Mouse (Mus musculus): Measurements from ENCODE around the gene Aloxe3. TPM values are rescaled to one million over a fixed set of nuclear protein-coding genes. Genes with fewer than 3 reads are reported as not detected.

Aloxe3 gene
- polyA plus RNA-seq, 1 experiment from 2014 or later: 0.39 TPM

DNA sequence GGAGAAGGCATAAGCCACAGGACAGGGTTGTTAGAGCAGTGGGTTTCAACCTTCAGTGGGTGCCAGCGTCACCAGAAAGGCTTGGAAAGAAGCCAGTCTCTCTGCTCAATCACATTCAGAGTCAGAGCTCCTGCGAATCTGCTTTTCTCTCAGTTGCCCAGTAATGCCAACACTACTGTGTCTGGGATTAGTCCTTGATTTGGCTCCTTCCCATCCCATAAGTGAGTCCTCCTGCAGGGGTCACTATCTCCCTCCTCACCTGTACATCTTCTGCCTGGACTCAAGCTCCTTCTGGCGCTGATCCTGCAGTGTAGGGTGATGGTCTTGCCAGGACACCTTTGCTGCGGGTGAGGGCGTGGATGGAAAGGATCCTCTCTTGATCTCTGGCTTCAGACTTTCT, 71.1 kb downstream of the Aloxe3 start:
- Histone ChIP-seq H3K4me2 (ENCODE audit: low read depth, low read length) (no peak overlapping the region), H3K4me3 (ENCODE audit: low read depth, low read length) (no peak overlapping the region), H3K27ac (ENCODE audit: low read length) (no peak overlapping the region), H3K27me3 (ENCODE audit: control insufficient read depth, insufficient read depth, low read depth, low read length) (peaks cover 21% of the 10 kb centered on the region), H3K36me3 (ENCODE audit: control insufficient read depth, insufficient read depth) (no peaks in the 10 kb centered on the region), H3K9ac (ENCODE audit: low read depth, low read length) (no peak overlapping the region), H3K9me3 (replicated peaks; ENCODE audit: control insufficient read depth, low read length) (no peaks in the 10 kb centered on the region), H3K4me1 (ENCODE audit: control insufficient read depth, low read depth, low read length) (no peaks in the 10 kb centered on the region)
- 10% methylated on average over 5 of the region's 5 CpGs for WGBS (ENCODE audit: insufficient replicate concordance)
- ATAC-seq (ENCODE audit: low read depth): no peak

DNA sequence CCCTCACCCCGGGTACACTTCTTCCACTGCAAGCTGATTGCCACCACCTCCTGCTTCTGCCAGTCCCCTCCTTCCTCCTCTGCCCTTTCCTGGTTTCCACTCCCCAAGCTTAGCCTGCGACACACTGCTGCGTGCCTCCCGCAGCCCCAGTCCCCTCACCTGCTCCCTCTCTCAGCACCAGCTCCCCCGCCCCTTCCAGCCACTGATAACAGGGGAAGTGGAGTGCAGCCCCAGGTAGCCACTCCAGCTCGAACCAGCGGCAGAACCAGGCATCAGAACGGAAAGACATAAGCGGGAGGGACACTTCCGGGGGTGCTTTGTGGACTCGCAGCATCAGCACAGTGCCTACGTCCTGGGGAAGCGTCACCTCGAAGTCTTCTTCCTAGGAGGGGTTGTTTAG, 71.5 kb downstream of the Aloxe3 start:
- no peak overlapping the region for H3K9ac ChIP-seq (ENCODE audit: low read depth, low read length)
- no peak overlapping the region for H3K4me2 ChIP-seq (ENCODE audit: low read depth, low read length)
- no peaks in the 10 kb centered on the region for H3K4me1 ChIP-seq (ENCODE audit: control insufficient read depth, low read depth, low read length)
- ATAC-seq (ENCODE audit: low read depth): no peak
- no peak overlapping the region for H3K4me3 ChIP-seq (ENCODE audit: low read depth, low read length)
- peaks cover 21% of the 10 kb centered on the region for H3K27me3 ChIP-seq (ENCODE audit: control insufficient read depth, insufficient read depth, low read depth, low read length)
- H3K9me3 ChIP-seq (replicated peaks; ENCODE audit: control insufficient read depth, low read length): no peaks in the 10 kb centered on the region
- H3K27ac ChIP-seq (ENCODE audit: low read length): no peak overlapping the region
- H3K36me3 ChIP-seq (ENCODE audit: control insufficient read depth, insufficient read depth): no peaks in the 10 kb centered on the region
- WGBS (ENCODE audit: insufficient replicate concordance): under 1% methylated on average over 14 of the region's 14 CpGs

DNA sequence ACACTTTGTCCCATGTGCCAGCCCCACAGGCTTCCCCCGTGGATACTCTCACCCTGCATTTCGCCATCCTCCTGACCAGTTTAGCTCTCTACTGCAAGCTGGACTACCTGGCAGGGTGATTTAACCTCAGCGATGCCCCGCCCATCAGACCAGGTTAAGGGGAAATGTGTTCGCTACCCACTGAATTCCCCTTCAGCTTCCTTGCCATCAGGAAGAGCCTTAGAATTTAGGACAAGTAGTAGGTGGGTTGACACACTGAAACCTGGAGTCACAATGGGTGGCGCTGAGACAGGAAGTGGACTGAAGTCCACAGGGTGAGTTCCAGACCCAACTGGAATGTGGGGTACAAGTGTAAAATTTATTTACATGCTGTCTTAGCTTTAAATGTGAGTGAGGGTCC, 72.0 kb downstream of the Aloxe3 start, which contains the start of gene Alox8:
Alox8 (minus strand) TSS at position 101 of the 400 bp plus-strand sequence.
- no peak within 1 kb of the TSS for H3K4me2 ChIP-seq (ENCODE audit: low read depth, low read length)
- H3K9me3 ChIP-seq (replicated peaks; ENCODE audit: control insufficient read depth, low read length): no peaks in the 10 kb centered on the region
- H3K36me3 ChIP-seq (ENCODE audit: control insufficient read depth, insufficient read depth): no peaks in the 10 kb centered on the region
- no peak for ATAC-seq (ENCODE audit: low read depth)
- no peak within 1 kb of the TSS for H3K9ac ChIP-seq (ENCODE audit: low read depth, low read length)
- H3K4me3 ChIP-seq (ENCODE audit: low read depth, low read length): no peak within 1 kb of the TSS
- H3K27ac ChIP-seq (ENCODE audit: low read length): no peak within 1 kb of the TSS
- peaks cover 21% of the 10 kb centered on the region for H3K27me3 ChIP-seq (ENCODE audit: control insufficient read depth, insufficient read depth, low read depth, low read length)
- WGBS (ENCODE audit: insufficient replicate concordance): 21% methylated on average over 6 of the region's 6 CpGs
- H3K4me1 ChIP-seq (ENCODE audit: control insufficient read depth, low read depth, low read length): no peaks in the 10 kb centered on the region

Other genes with a start within 250 kb of the Aloxe3 start
- 0.04 and 0.14 TPM in 2 replicates for gene Rnf222, start 237.3 kb upstream of the Aloxe3 start, polyA plus RNA-seq (2015; fragmentation: Nextera tagmentation; extraction: Ambion mirVana)
- gene Rpl26, start 224.3 kb upstream of the Aloxe3 start, polyA plus RNA-seq (2015; fragmentation: Nextera tagmentation; extraction: Ambion mirVana): 457 and 528 TPM in 2 replicates
- not detected in 2 replicates for gene Odf4, start 198.8 kb upstream of the Aloxe3 start, polyA plus RNA-seq (2015; fragmentation: Nextera tagmentation; extraction: Ambion mirVana)
- 1.7 and 2.0 TPM in 2 replicates for gene Arhgef15, start 168.4 kb upstream of the Aloxe3 start, polyA plus RNA-seq (2015; fragmentation: Nextera tagmentation; extraction: Ambion mirVana)
- 0.37 and 0.80 TPM in 2 replicates for gene Slc25a35, start 157.8 kb upstream of the Aloxe3 start, polyA plus RNA-seq (2015; fragmentation: Nextera tagmentation; extraction: Ambion mirVana)
- 16.3 and 19.3 TPM in 2 replicates for gene Rangrf, start 150.7 kb upstream of the Aloxe3 start, polyA plus RNA-seq (2015; fragmentation: Nextera tagmentation; extraction: Ambion mirVana)
- gene Pfas, start 117.4 kb upstream of the Aloxe3 start, polyA plus RNA-seq (2015; fragmentation: Nextera tagmentation; extraction: Ambion mirVana): 13.7 and 15.4 TPM in 2 replicates
- 17.2 and 23.0 TPM in 2 replicates for gene Ctc1, start 110.0 kb upstream of the Aloxe3 start, polyA plus RNA-seq (2015; fragmentation: Nextera tagmentation; extraction: Ambion mirVana)
- gene Aurkb, start 80.2 kb upstream of the Aloxe3 start, polyA plus RNA-seq (2015; fragmentation: Nextera tagmentation; extraction: Ambion mirVana): 101 and 107 TPM in 2 replicates
- 3.1 and 3.6 TPM in 2 replicates for gene Borcs6, start 66.2 kb upstream of the Aloxe3 start, polyA plus RNA-seq (2015; fragmentation: Nextera tagmentation; extraction: Ambion mirVana)
- gene Tmem107, start 55.1 kb upstream of the Aloxe3 start, polyA plus RNA-seq (2015; fragmentation: Nextera tagmentation; extraction: Ambion mirVana): 20.2 and 21.7 TPM in 2 replicates
- 16.4 and 25.4 TPM in 2 replicates for gene Vamp2, start 37.4 kb upstream of the Aloxe3 start, polyA plus RNA-seq (2015; fragmentation: Nextera tagmentation; extraction: Ambion mirVana)
- 6.9 and 8.5 TPM in 2 replicates for gene Per1, start 30.7 kb upstream of the Aloxe3 start, polyA plus RNA-seq (2015; fragmentation: Nextera tagmentation; extraction: Ambion mirVana)
- gene Hes7, start 5.5 kb upstream of the Aloxe3 start, polyA plus RNA-seq (2015; fragmentation: Nextera tagmentation; extraction: Ambion mirVana): 0.06 and 0.07 TPM in 2 replicates
- gene 9130213A22Rik, start 3.3 kb upstream of the Aloxe3 start, polyA plus RNA-seq (2015; fragmentation: Nextera tagmentation; extraction: Ambion mirVana): 0.07 TPM in 1 of 2 replicates, not detected in the other
- not detected in 2 replicates for gene Alox12b, start 31.1 kb downstream of the Aloxe3 start, polyA plus RNA-seq (2015; fragmentation: Nextera tagmentation; extraction: Ambion mirVana)
- 0.08 TPM in 1 of 2 replicates, not detected in the other for gene Alox8, start 71.9 kb downstream of the Aloxe3 start, polyA plus RNA-seq (2015; fragmentation: Nextera tagmentation; extraction: Ambion mirVana)
- not detected in 2 replicates for gene Gucy2e, start 111.1 kb downstream of the Aloxe3 start, polyA plus RNA-seq (2015; fragmentation: Nextera tagmentation; extraction: Ambion mirVana)
- gene Cntrob, start 197.9 kb downstream of the Aloxe3 start, polyA plus RNA-seq (2015; fragmentation: Nextera tagmentation; extraction: Ambion mirVana): 6.0 and 7.2 TPM in 2 replicates
- gene Trappc1, start 198.1 kb downstream of the Aloxe3 start, polyA plus RNA-seq (2015; fragmentation: Nextera tagmentation; extraction: Ambion mirVana): 69.3 and 75.8 TPM in 2 replicates
- gene Kcnab3, start 200.4 kb downstream of the Aloxe3 start, polyA plus RNA-seq (2015; fragmentation: Nextera tagmentation; extraction: Ambion mirVana): 0.05 and 0.12 TPM in 2 replicates
- gene Rnf227, start 214.6 kb downstream of the Aloxe3 start, polyA plus RNA-seq (2015; fragmentation: Nextera tagmentation; extraction: Ambion mirVana): 0.62 and 0.74 TPM in 2 replicates
- gene Chd3, start 243.5 kb downstream of the Aloxe3 start, polyA plus RNA-seq (2015; fragmentation: Nextera tagmentation; extraction: Ambion mirVana): 5.0 and 5.7 TPM in 2 replicates